Mouse (Mus musculus): ENCODE data around the gene Casp8. TPM values are rescaled to one million over a fixed set of nuclear protein-coding genes. Genes with fewer than 3 reads are reported as not detected.
"Not testable (repeated sequence)": the region's sequence is repeated elsewhere in the genome, so short reads cannot be mapped to it uniquely, and the experiment has no call there.

The Casp8 gene
- polyA plus RNA-seq, 1 experiment: 5.9 TPM

DNA sequence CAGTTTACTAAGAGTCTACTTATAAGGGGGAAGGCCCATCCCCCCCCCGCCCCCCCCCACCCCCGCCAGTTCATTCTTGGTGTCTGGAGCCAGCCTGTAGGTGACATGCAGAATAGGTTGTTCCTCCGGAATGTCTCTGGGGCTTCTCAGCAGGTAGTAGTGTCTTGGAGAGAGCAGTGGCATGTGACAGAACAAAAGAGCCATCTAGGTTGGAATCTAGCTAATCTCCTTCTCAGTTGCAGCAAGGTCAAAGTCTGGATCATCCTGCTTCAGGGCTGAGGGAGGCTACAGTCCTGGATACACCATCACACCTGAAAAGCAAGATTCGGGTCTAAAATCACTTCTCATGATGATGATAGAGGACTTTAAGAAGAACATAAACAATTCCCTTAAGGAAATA, 90.5 kb downstream of the Casp8 start:
- no peak overlapping the region for H3K4me2 ChIP-seq (ENCODE audit: low read depth)

DNA sequence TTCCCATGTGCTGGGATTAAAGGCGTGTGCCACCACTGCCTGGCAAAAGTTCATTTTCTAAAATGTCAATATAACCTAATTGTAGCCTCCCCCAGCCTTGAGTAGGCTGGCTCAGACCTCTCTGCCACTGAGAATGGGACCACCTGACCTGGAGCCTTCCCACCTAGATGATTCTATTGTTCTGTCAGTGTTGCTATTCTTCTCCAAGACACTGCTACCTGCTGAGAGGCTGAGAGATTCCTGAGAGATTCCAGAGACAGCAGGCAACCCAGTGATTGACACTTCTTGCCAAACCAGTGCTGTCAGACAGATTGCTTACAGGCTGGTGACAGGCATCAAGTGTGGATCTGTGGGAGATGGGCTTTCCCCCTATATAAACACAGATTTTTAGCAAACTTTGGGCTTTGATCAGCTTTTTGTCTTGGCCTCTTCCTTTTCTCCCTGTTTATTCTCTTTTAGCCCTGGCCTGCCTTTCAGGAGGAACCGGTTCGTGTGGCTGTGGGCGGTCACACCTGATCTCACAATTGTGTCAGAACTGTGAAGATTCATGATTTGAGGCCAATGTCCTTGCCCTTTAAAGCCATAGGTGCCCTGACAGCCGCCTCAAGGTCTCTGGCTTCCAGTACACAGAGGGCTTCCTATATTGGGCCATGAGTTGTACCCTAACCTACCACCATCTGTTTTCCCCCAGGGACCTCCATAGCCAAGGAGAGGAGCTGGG, 94.8 kb downstream of the Casp8 start:
- Histone ChIP-seq H3K27me3 (ENCODE audit: control insufficient read depth, insufficient read depth, insufficient read length) (no peaks in the 10 kb centered on the region), H3K36me3 (ENCODE audit: control insufficient read depth, insufficient read depth) (no peaks in the 10 kb centered on the region), H3K79me2 (ENCODE audit: control insufficient read depth, insufficient read depth) (no peaks in the 10 kb centered on the region), H3K4me3 (no peak overlapping the region), H3K4me2 (ENCODE audit: low read depth) (no peak overlapping the region), H3ac (ENCODE audit: control insufficient read depth, insufficient read length) (no peak overlapping the region)
- TF ChIP-seq USF1 (IDR thresholded peaks at IDR 0.05; ENCODE audit: low read depth) (no peak), SRF (IDR thresholded peaks at IDR 0.05; ENCODE audit: control insufficient read depth, insufficient read length, low read depth) (no peak), REST (IDR thresholded peaks at IDR 0.05; ENCODE audit: insufficient read depth, insufficient read length) (no peak), CEBPB (IDR thresholded peaks at IDR 0.05; ENCODE audit: insufficient read depth, poor library complexity, severe bottlenecking) (no peak), MYOG (IDR thresholded peaks at IDR 0.05; ENCODE audit: control insufficient read depth in 1 of 3, insufficient read depth in 1 of 3, insufficient read length in 2 of 3, low read depth in 2 of 3) (no peak), MYOD1 (IDR thresholded peaks at IDR 0.05; ENCODE audit: control insufficient read depth in 1 of 3, insufficient read length in 2 of 3, low read depth in 2 of 3) (no peak), POLR2A (IDR thresholded peaks at IDR 0.05; ENCODE audit: insufficient read length, low read depth) (no peak), MAX (IDR thresholded peaks at IDR 0.05; ENCODE audit: low read depth) (no peak), TCF12 (IDR thresholded peaks at IDR 0.05; ENCODE audit: insufficient read depth, poor library complexity, severe bottlenecking) (no peak), POLR2AphosphoS2 (IDR thresholded peaks at IDR 0.05; ENCODE audit: insufficient read length, low read depth) (no peak), TCF3 (IDR thresholded peaks at IDR 0.05; ENCODE audit: insufficient read length, low read depth) (no peak), E2F4 (IDR thresholded peaks at IDR 0.05; ENCODE audit: insufficient read depth) (no peak)

More for the DNA sequence above, 90.5 kb downstream of the Casp8 start:
- no peak overlapping the region for H3K4me3 ChIP-seq
- no peaks in the 10 kb centered on the region for H3K27me3 ChIP-seq (ENCODE audit: control insufficient read depth, insufficient read depth, insufficient read length)
- TF ChIP-seq POLR2AphosphoS2 (IDR thresholded peaks at IDR 0.05; ENCODE audit: insufficient read length, low read depth) (no peak), SRF (IDR thresholded peaks at IDR 0.05; ENCODE audit: control insufficient read depth, insufficient read length, low read depth) (no peak), MYOD1 (IDR thresholded peaks at IDR 0.05; ENCODE audit: control insufficient read depth in 1 of 3, insufficient read length in 2 of 3, low read depth in 2 of 3) (no peak)
- H3K36me3 ChIP-seq (ENCODE audit: control insufficient read depth, insufficient read depth): no peaks in the 10 kb centered on the region
- H3K79me2 ChIP-seq (ENCODE audit: control insufficient read depth, insufficient read depth): no peaks in the 10 kb centered on the region
- no peak overlapping the region for H3ac ChIP-seq (ENCODE audit: control insufficient read depth, insufficient read length)

DNA sequence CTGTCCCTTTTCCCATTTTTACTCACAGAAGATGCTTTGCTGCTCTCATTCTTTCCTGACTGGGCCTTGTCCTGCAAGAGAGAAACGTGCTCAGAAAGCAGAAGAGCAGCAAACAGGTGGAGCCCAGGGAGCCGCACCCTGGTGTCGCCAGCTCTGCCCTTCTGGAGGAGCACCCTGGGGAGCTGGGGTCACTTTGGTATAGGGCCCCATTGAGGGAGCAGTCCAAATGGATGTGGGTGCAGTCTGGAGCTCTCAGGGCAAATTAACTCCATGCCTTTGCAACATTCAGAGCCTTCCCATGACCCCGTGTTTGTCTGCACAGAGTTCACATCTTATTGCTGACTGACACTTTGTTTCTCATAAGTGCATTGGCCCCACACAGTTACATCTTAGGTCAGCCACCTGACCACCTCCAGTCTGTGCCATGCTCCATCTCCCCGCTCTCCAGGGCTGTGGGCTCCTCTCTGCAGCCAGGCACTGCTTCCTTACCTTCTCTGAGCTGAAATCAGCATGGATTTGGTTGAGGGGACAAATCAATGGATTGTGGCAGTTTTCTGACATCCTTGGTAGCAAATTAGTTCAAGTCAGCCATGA, 95.6 kb downstream of the Casp8 start:
- not testable (repeated sequence) for H3K27me3 ChIP-seq (ENCODE audit: control insufficient read depth, insufficient read depth, insufficient read length)

GRCm38 (mm10) chr1:58891481-58892170, 96.5 kb downstream of the Casp8 start:
- not testable (repeated sequence) for H3K79me2 ChIP-seq (ENCODE audit: control insufficient read depth, insufficient read depth); H3K4me2 ChIP-seq (ENCODE audit: low read depth); H3K36me3 ChIP-seq (ENCODE audit: control insufficient read depth, insufficient read depth); H3ac ChIP-seq (ENCODE audit: control insufficient read depth, insufficient read length); H3K4me3 ChIP-seq; H3K27me3 ChIP-seq (ENCODE audit: control insufficient read depth, insufficient read depth, insufficient read length)

More for the DNA sequence above, 95.6 kb downstream of the Casp8 start:
- H3K4me2 ChIP-seq (ENCODE audit: low read depth); H3ac ChIP-seq (ENCODE audit: control insufficient read depth, insufficient read length); H3K36me3 ChIP-seq (ENCODE audit: control insufficient read depth, insufficient read depth); H3K4me3 ChIP-seq; H3K79me2 ChIP-seq (ENCODE audit: control insufficient read depth, insufficient read depth): not testable (repeated sequence)

DNA sequence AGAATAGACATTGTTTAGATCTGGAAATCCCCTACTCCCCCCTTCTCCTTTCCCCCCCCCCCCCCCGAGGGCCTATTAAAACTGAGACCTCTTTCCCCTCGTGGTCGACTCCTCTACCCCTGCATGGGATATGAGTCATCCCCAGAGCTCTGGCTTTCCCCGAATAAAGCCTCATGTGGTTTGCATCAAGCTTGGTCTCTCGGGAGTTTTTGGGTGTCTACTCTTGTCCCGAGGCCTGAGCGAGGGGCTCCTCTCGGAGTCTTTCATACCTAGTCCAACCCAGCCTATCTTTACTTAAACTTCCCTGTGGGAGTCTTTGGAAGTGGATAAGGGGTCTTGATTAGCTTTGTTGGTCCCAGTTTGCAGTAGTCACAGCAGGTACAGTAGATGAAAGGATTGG, 97.2 kb downstream of the Casp8 start:
- H3K36me3 ChIP-seq (ENCODE audit: control insufficient read depth, insufficient read depth); H3K4me3 ChIP-seq; H3K79me2 ChIP-seq (ENCODE audit: control insufficient read depth, insufficient read depth); H3K27me3 ChIP-seq (ENCODE audit: control insufficient read depth, insufficient read depth, insufficient read length); H3K4me2 ChIP-seq (ENCODE audit: low read depth); H3ac ChIP-seq (ENCODE audit: control insufficient read depth, insufficient read length): not testable (repeated sequence)

Other genes starting within 250 kb of the Casp8 start
- gene Fam126b, start 209.1 kb upstream of the Casp8 start, polyA plus RNA-seq (2012; fragmentation: generic; extraction: Trizol): 1.1 TPM
- gene Ndufb3, start 209.0 kb upstream of the Casp8 start, polyA plus RNA-seq (2012; fragmentation: generic; extraction: Trizol): 130 TPM
- gene Als2cr12, start 99.4 kb upstream of the Casp8 start, polyA plus RNA-seq (2012; fragmentation: generic; extraction: Trizol): 0.07 TPM
- gene Cflar, start 83.9 kb upstream of the Casp8 start, polyA plus RNA-seq (2012; fragmentation: generic; extraction: Trizol): 19.7 TPM
- gene Trak2, start 178.1 kb downstream of the Casp8 start, polyA plus RNA-seq (2012; fragmentation: generic; extraction: Trizol): 13.7 TPM
- 17.0 TPM for gene Stradb, start 178.1 kb downstream of the Casp8 start, polyA plus RNA-seq (2012; fragmentation: generic; extraction: Trizol)

Measured in myocyte (in vitro differentiated cells).